Mouse (Mus musculus): Measurements from ENCODE around the gene Pkp3. TPM values are rescaled to one million over a fixed set of nuclear protein-coding genes. Genes with fewer than 3 reads are reported as not detected.

Pkp3 gene
- polyA plus RNA-seq, 1 experiment from 2014 or later, result 14.4 TPM

- Histone ChIP-seq H3K9ac (replicated peaks; ENCODE audit: low read depth) (no peak overlapping the region), H3K4me3 (ENCODE audit: low read depth, low read length) (peak overlapping the region; percentile 46), H3K4me2 (replicated peaks; ENCODE audit: low read depth, low read length) (peak overlapping the region; percentile 87), H3K9me3 (ENCODE audit: low read length) (no peaks in the 10 kb centered on the region), H3K36me3 (ENCODE audit: insufficient read depth, low read length) (no peaks in the 10 kb centered on the region), H3K4me1 (ENCODE audit: insufficient read depth, low read depth, low read length) (0 out of 2 replicates have a peak, but pooled peaks cover 7% of the 10 kb centered on the region), H3K27me3 (replicated peaks; ENCODE audit: insufficient read depth, low read length) (peaks cover 17% of the 10 kb centered on the region; the same call in 1 of the 2 replicates), H3K27ac (ENCODE audit: low read length) (no peak overlapping the region)
- WGBS, result 1% methylated on average over 37 of the region's 37 CpGs
- ATAC-seq (peak; percentile 25), DNase-seq (ENCODE audit: low spot score) (no peak)
- TF ChIP-seq CTCF (IDR thresholded peaks at IDR 0.05), result no peak
- TF ChIP-seq EP300 (IDR thresholded peaks at IDR 0.05), result no peak
These were observed 16.7 kb upstream of the Pkp3 start for GRCm38 (mm10) chr7:141061269-141061692.

GRCm38 (mm10) chr7:141062525-141062924 is 15.5 kb upstream of the Pkp3 start:
- Histone ChIP-seq H3K27me3 (replicated peaks; ENCODE audit: insufficient read depth, low read length) (peaks cover 17% of the 10 kb centered on the region; the same call in 1 of the 2 replicates), H3K27ac (ENCODE audit: low read length) (no peak overlapping the region), H3K4me3 (ENCODE audit: low read depth, low read length) (no peak overlapping the region), H3K36me3 (ENCODE audit: insufficient read depth, low read length) (no peaks in the 10 kb centered on the region), H3K9ac (replicated peaks; ENCODE audit: low read depth) (no peak overlapping the region), H3K4me2 (replicated peaks; ENCODE audit: low read depth, low read length) (no peak overlapping the region), H3K4me1 (ENCODE audit: insufficient read depth, low read depth, low read length) (0 out of 2 replicates have a peak, but pooled peaks cover 7% of the 10 kb centered on the region), H3K9me3 (ENCODE audit: low read length) (no peaks in the 10 kb centered on the region)
- ATAC-seq (no peak), DNase-seq (ENCODE audit: low spot score) (no peak)
- 77% methylated on average over 7 of the region's 7 CpGs for WGBS
- TF ChIP-seq EP300 (IDR thresholded peaks at IDR 0.05), result no peak
- no peak for TF ChIP-seq CTCF (IDR thresholded peaks at IDR 0.05)

GRCm38 (mm10) chr7:141063353-141063752 is 14.7 kb upstream of the Pkp3 start:
- Histone ChIP-seq H3K9ac (replicated peaks; ENCODE audit: low read depth) (no peak overlapping the region), H3K9me3 (ENCODE audit: low read length) (no peaks in the 10 kb centered on the region), H3K4me3 (ENCODE audit: low read depth, low read length) (no peak overlapping the region), H3K4me1 (ENCODE audit: insufficient read depth, low read depth, low read length) (0 out of 2 replicates have a peak, but pooled peaks cover 7% of the 10 kb centered on the region), H3K27me3 (replicated peaks; ENCODE audit: insufficient read depth, low read length) (peaks cover 17% of the 10 kb centered on the region; the same call in 1 of the 2 replicates), H3K4me2 (replicated peaks; ENCODE audit: low read depth, low read length) (no peak overlapping the region), H3K27ac (ENCODE audit: low read length) (no peak overlapping the region), H3K36me3 (ENCODE audit: insufficient read depth, low read length) (no peaks in the 10 kb centered on the region)
- TF ChIP-seq EP300 (IDR thresholded peaks at IDR 0.05), result no peak
- no peak for TF ChIP-seq CTCF (IDR thresholded peaks at IDR 0.05)
- 92% methylated on average over 3 of the region's 3 CpGs for whole genome bisulfite sequencing
- no peak for ATAC-seq
- no peak for DNase-seq (ENCODE audit: low spot score)

GRCm38 (mm10) chr7:141064175-141064574 is 13.8 kb upstream of the Pkp3 start:
- no peak for TF ChIP-seq CTCF (IDR thresholded peaks at IDR 0.05)
- H3K4me3 ChIP-seq (ENCODE audit: low read depth, low read length), result no peak overlapping the region
- no peak for DNase-seq (ENCODE audit: low spot score)
- no peaks in the 10 kb centered on the region for H3K9me3 ChIP-seq (ENCODE audit: low read length)
- no peak overlapping the region for H3K4me2 ChIP-seq (replicated peaks; ENCODE audit: low read depth, low read length)
- no peaks in the 10 kb centered on the region for H3K36me3 ChIP-seq (ENCODE audit: insufficient read depth, low read length)
- no peak overlapping the region for H3K27ac ChIP-seq (ENCODE audit: low read length)
- ATAC-seq, result peak; percentile 32
- H3K4me1 ChIP-seq (ENCODE audit: insufficient read depth, low read depth, low read length), result 0 out of 2 replicates have a peak, but pooled peaks cover 7% of the 10 kb centered on the region
- H3K9ac ChIP-seq (replicated peaks; ENCODE audit: low read depth), result no peak overlapping the region
- H3K27me3 ChIP-seq (replicated peaks; ENCODE audit: insufficient read depth, low read length), result peaks cover 17% of the 10 kb centered on the region; the same call in 1 of the 2 replicates
- 51% methylated on average over 7 of the region's 7 CpGs for WGBS

GRCm38 (mm10) chr7:141064576-141064975 is 13.4 kb upstream of the Pkp3 start:
- TF ChIP-seq CTCF (IDR thresholded peaks at IDR 0.05), result no peak
- TF ChIP-seq EP300 (IDR thresholded peaks at IDR 0.05), result no peak
- no peaks in the 10 kb centered on the region for H3K9me3 ChIP-seq (ENCODE audit: low read length)
- ATAC-seq (no peak), DNase-seq (ENCODE audit: low spot score) (no peak)
- H3K4me2 ChIP-seq (replicated peaks; ENCODE audit: low read depth, low read length), result no peak overlapping the region
- 0 out of 2 replicates have a peak, but pooled peaks cover 7% of the 10 kb centered on the region for H3K4me1 ChIP-seq (ENCODE audit: insufficient read depth, low read depth, low read length)
- no peak overlapping the region for H3K9ac ChIP-seq (replicated peaks; ENCODE audit: low read depth)
- no peaks in the 10 kb centered on the region for H3K36me3 ChIP-seq (ENCODE audit: insufficient read depth, low read length)
- no peak overlapping the region for H3K4me3 ChIP-seq (ENCODE audit: low read depth, low read length)
- H3K27ac ChIP-seq (ENCODE audit: low read length), result no peak overlapping the region
- WGBS, result 77% methylated on average over 7 of the region's 7 CpGs
- peaks cover 19% of the 10 kb centered on the region; the same call in 1 of the 2 replicates for H3K27me3 ChIP-seq (replicated peaks; ENCODE audit: insufficient read depth, low read length)

GRCm38 (mm10) chr7:141068351-141068750 is 9.7 kb upstream of the Pkp3 start:
- ATAC-seq, result no peak
- H3K27me3 ChIP-seq (replicated peaks; ENCODE audit: insufficient read depth, low read length), result peaks cover 21% of the 10 kb centered on the region
- WGBS, result 73% methylated on average over 19 of the region's 19 CpGs
- no peak overlapping the region for H3K27ac ChIP-seq (ENCODE audit: low read length)
- H3K4me3 ChIP-seq (ENCODE audit: low read depth, low read length), result no peak overlapping the region
- H3K4me2 ChIP-seq (replicated peaks; ENCODE audit: low read depth, low read length), result no peak overlapping the region
- no peak for DNase-seq (ENCODE audit: low spot score)
- H3K9me3 ChIP-seq (ENCODE audit: low read length), result no peaks in the 10 kb centered on the region
- no peak overlapping the region for H3K9ac ChIP-seq (replicated peaks; ENCODE audit: low read depth)
- H3K36me3 ChIP-seq (ENCODE audit: insufficient read depth, low read length), result no peaks in the 10 kb centered on the region
- TF ChIP-seq EP300 (IDR thresholded peaks at IDR 0.05) (no peak), CTCF (IDR thresholded peaks at IDR 0.05) (no peak)
- peaks cover 6% of the 10 kb centered on the region; the same call in 1 of the 2 replicates for H3K4me1 ChIP-seq (ENCODE audit: insufficient read depth, low read depth, low read length)
